Mouse (Mus musculus): Measurements from ENCODE around the gene Cd274.

The Cd274 gene

DNA sequence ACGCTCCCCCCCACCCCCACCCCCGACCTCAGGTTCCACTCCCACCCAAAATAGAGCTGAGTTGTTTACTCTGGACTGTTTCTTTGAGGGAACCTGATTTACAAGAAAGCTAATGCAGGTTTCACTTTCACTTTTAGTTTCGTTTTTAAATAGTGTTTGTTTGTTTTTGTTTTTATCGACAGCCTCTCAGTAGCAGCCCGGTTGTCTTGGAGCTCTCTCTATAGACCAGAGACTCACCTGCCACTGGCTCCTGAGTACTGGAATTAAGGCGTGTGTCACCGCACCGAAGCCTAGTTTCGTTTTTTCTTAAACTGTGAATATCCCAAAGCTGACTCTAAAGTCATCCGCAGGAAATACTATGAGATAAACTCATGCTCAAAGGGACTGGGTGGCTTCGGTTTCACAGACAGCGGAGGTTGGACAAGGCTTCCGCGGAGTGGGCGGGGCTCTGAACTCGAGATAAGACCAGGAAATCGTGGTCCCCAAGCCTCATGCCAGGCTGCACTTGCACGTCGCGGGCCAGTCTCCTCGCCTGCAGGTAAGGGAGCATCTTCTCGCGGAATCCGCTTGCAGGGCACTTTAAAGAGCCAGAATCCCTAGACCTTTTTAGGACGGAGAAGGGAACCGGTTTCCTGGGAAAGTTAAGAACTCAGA is at the start of gene Cd274, which contains the start of gene Plgrkt:
Gene Cd274 (plus strand): TSS at position 487 of the 654 bp plus-strand sequence.
Gene Plgrkt (minus strand): TSS at position 422 of the 654 bp plus-strand sequence.
- peak; percentile 35 for DNase-seq

DNA sequence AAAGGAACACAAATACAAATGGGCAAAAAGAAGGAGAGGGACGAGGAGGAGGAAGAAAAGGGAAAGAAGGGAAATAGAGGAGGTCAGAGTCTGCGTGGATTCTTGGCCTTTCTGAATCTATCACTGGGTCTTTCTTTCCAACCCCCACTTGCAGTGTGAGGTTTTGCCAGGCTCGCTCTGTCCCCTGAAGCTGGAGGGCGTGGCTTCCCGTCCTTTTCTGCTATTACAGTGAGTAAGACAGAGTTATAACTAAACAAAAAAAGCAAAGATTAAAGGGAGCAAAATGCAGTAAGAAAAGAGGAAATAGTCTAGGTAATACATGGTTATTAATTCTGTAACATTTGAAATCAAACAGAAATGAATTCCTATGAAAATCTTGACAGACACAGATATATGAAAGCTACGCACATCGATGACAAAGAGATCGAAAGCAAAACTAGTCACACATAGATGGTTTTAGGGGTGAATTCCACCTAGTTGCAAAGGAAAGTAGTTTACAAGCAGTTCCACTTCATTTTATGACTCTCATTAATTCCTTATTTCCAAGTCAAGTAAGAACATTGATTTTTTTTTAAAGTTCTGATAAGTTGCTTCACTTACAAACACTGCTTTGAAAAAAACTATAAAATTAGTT is 43.7 kb upstream of the Cd274 start:
- DNase-seq = no peak

DNA sequence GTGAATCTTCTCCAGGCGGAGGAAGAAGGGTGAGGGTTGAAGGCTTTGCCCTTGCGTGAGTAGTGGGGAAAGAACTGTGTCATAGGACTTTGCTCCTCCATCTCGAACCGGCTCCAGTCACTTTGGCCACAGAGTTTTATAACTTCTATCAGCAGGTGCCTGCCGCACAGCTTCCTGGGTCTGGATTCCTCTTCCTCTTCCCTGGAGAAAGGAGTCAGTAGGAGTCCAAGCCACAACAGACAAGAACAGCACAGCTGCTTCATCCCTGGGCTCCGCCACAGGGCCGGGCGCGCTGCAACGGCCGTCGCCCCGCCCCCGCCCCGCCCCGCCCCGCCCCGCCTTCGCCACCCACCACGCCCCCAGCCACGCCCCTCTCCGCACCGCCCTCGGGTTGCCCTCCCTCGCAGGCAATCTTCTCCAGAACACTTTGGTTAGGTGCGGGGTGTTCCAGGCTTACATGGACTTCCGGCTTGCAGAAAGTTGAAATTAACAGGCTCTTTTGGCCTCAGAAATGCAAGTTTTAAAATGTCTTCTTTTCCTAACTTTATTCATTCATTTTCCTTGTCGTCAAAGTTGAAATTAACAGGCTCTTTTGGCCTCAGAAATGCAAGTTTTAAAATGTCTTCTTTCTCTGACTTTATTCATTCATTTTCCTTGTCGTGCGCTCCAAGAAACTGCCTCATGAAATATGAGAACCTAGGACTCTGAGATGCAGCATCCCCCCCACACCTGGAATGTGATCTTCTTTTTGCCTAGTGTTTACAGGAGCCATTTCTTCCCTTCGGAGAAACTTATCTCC is 42.0 kb upstream of the Cd274 start, which contains the start of gene Insl6:
Gene Insl6 (minus strand): TSS at position 304 of the 799 bp plus-strand sequence.
- DNase-seq = peak; percentile 10

DNA sequence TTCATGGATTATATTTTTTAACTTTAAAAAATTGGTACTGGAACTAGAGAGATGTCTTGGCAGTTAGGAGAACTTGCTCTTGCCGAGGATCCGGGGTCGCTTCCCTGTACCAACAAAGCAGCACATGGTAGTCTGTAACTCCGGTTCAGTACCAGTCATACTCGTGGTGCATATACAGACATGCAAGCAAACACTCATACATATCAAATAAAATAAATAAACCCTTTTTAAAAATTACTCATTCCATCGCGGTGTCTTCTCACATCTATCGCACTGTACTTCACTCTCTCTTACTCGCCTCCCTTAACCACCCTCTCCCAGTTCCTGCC is 41.4 kb upstream of the Cd274 start:
- no peak for DNase-seq

DNA sequence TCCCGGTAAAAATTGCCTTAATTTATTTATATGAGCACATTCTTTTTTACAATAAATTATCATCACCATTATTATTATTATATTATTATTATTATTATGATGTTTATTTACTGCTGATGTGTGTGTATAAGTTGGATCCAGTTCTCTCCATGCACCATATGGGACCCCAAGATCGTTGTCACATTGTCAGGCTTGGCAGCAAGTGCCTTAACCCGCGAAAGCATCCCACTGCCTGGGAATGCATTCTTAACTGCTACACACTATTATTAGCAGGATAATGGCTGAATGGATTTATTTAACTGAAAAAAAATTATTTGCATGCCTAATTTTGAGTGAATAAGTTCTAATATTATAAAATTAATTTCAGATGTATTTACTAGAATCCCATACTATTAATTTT is 40.9 kb upstream of the Cd274 start:
- DNase-seq = no peak

DNA sequence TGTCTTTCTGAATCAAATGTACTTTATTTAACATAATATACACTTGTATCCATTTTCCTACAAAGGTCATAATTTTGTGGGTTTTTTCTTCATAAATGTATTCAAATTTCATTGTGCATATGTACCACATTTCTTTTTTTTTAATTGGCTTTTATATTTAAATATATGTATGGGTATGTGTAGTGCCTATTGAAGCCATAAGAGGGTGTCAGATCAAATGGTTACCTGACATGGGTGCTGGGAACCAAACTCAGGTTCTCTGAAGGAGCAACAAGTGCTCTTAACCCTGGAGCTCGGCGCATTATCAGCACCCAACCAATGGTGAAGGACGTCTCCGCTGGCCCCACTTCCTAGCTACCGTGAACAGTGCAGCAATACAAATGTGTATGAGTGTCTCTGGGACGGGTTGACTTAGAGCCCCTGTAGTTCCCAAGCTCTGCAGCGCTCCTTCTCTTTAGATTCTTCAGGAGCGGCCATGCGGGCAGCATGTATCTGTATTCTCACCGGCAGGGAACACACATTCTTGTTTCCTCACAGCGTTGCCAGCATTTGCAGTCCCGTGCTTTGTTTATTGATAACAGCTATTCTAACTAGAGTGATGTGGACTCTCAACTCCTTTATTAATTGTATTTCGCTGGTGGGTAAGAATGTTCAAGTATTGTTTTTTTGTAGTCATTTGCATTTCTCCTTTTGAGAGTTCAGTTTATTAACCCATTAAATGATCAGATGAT is 40.3 kb upstream of the Cd274 start:
- no peak for DNase-seq

DNA sequence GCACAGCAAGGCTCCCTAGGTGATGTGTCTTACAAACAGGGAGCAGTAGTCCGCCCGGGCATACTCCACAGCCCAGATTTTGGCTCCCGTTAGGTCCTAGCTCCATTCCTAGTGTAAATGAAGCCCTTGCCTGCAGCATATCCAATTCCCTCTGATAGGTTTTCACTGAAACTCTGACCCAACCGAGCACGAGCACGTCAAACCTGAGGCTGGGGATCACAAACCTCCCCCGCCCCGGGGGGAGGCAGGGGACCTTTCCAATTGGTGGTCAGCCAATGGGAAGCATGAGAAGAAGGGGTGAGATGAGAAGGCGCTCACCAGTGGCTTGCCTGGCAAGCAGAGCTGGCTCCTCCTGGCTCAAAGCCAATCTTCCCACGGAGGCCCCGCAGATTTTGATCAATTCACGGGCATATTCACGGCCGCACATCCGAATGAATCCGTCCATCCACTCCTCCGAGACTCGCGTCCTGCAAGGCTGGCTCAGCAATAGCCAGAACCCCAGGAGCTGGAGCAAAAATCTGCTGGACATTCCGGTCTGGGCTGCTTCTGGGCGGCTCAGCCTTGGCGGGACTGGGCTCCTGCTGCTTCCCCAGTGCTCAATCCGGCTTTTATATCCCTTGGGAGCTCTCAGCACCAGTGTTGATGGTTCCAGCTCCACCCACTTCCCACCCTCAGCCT is 33.0 kb upstream of the Cd274 start, which contains the start of gene Rln1:
Gene Rln1 (minus strand): TSS at position 603 of the 678 bp plus-strand sequence.
- peak; percentile 33 for DNase-seq

DNA sequence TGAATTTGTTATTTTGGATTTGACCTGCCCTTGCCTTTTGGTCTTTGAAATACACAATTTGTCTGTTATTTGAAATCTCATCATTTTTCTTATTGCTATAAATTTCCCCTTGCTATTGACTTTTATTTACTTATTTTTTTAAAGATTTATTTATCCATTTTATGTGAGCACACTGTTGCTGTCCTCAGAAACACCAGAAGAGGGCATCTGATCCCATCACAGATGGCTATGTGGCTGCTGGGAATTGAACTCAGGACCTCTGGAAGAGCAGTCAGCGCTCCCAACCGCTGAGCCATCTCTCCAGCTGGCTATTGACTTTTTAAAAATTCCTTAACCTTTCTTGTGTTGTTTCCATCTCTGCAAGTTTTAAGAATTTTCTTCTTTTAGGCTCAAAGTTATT is 30.6 kb upstream of the Cd274 start:
- DNase-seq = no peak

DNA sequence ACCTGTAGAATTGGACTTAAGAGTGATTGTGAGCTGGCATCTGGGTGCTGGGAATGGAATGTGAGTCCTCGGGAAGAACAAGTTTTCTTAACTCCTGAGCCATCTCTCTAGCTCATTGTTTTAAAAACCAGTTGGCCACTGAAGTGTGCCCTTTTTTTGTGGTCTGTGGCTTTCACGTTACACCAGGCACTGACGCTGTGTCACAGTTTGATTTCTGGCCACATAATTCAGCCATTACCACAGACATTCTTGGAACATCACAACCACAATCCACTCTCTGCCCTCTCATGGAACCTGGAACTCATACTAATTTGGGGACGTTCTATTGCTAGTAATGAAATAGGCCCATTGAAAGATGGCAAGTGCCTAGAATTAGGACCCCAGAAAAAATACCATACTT is 26.2 kb upstream of the Cd274 start:
- no peak for DNase-seq

DNA sequence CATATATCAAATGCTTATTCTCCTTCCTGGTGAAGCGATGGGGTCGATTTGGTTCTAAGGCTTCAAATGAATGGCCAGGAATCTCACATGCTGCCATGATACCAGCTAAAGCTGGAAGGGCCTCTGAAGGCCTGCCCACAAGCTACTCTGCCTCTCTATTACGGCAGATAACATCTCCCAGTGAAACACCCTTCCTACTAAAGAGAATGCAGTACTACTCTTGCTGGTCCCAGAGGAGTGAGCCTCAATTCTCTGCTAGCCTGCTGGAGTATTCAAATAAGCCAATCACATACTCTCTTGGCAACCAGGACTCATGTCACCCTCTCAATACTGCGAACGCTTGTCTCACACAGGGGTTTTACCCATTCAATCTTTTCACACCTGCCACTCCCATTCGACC is 25.0 kb upstream of the Cd274 start:
- DNase-seq = no peak

DNA sequence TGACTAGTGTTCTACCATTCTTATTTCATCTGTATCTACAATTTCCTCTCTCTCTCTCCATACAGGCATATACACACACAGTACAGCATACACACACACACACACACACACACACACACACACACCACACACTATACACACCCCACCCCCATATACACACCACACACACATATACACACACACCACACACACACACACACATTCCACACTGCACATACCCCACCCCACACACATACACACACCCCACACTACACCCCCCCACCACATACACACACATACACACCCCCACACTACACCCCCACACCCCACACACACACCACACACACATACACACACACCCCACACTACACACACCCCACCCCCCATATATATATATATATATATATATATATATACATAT is 22.4 kb upstream of the Cd274 start:
- DNase-seq = no peak

DNA sequence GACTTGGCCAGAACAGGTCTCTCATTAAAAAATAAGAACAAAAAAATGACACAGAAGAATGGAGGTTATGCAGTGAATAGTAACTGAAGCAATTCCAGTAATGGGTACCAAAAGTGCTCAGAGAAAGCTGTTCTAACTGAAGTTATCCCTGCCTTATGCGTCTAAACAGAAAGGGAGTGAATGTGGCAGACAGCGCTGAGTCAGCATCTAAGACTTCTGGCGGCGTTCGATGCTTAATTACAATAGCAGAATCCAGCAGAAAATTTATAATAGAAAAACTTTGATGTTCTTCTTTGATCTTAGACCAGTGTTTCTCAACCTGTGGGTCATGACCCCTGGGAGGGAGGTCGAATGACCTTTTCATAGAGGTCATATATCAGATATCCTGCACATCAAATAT is 21.6 kb upstream of the Cd274 start:
- no peak for DNase-seq

DNA sequence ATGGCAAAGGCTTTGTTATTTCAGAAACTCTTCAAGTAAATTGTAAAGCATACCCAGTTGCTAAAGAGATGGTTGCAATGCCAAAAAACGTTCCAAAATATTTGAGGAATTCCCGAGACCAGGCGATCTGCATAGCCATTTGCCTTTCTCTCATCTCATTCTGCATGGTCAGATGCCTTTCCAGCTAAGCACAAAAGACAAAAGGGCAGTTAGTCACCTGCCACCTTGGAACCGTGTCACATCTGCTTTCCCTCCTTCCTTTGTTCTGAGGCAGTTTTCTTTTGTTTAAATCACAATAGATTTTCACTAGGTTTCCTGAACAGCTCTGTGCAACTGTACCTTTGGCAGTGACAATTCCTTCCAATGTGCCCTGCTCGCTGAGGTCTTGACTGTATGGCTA is 16.3 kb upstream of the Cd274 start:
- DNase-seq = no peak

DNA sequence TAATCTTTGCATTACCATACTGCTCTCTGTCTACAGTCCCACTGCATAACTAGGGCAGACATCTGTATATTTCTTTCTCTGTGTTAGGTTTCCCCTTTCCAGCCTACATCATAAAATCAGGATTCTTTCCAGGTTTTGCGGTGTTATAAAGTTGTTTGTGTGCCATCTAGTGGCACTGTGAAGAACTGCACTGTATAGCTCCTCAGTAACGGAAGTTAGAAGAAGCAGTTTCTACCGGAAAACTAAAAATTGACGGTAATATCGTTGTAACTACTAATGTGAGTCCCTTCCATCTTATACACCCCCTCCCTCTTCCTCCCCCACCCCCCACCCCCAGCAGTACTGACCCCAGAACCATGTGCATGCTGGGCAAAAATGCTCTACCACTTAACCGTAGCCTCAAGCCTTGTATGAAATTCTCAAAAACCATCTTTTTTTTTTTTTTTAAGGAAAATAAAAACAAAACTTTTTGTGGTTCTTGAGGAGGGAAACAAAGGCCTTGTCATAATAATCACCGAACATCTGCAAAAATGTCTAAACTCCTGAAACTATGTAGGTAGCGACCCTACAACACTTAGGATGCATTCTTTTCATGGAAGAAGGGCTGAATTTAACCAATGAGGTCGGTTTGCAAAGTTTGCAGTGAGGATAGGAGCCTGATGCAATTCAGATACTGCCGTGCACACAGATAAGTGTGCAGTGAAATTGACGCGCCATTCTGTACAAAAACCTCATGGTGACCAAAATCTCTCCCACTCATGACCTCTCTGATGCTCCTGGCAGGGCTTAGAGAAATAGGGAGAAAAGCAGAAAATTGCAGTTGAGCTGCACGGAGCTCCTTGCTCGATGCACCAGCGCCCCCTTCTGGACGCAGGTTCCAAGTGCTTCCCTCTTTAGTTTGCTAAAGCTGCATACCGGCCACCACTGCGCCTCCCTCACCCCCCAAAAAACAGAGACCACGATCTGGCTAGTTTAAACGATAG is 12.1 kb upstream of the Cd274 start:
- DNase-seq = peak; percentile 81

DNA sequence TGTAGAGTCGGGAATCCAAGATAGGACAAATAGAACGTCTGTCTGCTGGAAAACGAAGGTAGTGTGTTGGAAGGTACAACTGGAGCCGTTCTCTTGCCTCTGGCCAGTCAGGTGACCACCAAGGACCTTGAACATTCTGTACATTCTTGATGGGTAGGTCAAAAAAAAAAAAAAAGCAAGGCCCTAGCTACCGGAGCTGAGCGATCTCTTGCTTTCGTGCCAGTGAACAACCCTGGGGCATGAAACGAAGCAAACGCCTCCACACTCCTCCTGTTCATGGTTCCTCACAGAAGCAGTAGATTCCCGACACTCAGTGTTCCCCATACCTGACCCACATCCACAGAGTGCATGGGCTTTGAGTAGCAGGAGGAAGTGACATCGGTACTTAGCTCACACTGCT is 11.0 kb upstream of the Cd274 start:
- no peak for DNase-seq

DNA sequence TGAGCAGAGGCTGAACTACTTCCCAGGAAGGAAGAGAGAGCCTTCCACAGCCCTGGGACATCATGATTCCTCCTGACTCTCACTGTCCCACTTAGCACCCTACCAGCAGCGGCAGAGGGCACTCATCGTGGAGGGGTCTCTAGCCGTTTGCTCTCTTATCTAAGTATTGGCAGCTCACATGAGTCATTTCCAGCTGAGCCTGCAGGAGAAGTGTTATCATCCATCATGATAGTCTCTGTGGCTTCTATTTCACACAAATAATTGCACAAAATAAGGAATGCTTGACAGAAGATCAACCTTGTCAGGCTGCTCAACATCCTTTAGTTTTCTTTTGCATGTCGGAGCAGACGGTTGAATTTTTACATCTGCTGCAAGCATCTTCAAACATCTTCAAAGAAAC is 7.0 kb upstream of the Cd274 start:
- DNase-seq = no peak

DNA sequence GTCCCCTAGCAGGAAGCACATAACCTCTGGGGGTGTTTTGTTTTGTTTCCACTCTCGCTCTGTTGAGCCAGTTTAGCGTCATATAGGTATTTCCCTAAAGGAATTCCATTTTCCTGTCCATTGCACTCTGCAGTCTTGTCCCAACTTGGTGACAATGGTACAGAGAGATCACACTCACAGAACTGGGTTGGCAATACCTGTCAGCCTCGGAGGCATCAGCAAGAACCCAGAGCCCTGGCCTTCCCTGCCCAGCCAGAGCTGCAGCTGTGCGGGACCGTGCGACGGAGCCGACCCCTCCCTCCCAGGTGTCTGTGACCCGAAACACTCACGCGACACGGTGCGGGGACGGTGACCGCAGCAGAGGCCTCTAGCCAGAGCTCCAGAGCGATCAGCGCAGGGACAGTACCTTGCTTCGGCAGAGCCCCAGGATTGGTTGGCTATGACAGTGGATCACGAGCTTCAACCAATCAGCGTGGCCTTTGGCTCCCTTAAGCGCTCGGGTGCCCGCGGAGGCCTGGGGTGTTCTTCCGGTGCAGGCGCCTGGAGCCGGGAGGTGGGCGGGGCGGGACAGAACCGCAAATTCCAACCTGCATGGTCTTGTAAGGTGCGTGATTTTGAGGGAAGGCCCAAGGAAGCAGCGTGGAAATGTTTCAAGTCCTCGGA is 5.7 kb upstream of the Cd274 start:
- peak; percentile 91 for DNase-seq

DNA sequence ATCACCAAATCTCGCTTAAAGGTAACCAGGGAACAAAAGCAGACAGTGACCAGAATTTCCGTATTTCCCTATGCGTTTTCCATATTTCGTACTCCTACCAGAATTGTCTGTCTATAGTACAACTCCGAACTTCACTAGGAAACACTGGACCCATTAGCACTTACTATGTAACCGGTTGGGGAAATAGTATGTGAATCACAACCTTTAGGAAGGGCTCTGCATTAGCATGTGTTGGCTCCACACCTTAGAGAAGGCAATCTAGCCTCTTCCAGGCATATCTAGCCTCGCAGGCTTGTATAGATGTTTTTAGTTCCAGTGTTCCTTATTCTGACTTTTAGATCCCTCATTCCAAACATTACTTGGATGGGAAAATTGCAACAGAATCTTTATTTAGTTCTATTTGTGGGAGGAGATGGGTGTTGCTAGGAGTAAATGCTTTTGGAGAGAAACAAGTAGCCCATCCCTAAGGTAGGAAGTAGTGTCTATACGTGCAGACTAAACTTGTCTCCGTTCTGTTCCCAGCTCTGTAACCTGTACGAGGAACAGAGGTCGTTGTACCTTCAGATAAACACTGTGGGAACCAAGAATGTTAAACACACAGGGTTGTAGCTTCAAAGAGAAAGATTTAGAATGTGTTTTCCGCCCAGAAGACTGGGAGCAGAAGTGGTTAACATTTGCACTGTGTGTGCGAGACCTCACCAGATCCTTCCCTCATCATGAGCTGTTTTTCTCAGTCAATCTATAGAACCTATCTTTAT is 4.9 kb upstream of the Cd274 start:
- no peak for DNase-seq

DNA sequence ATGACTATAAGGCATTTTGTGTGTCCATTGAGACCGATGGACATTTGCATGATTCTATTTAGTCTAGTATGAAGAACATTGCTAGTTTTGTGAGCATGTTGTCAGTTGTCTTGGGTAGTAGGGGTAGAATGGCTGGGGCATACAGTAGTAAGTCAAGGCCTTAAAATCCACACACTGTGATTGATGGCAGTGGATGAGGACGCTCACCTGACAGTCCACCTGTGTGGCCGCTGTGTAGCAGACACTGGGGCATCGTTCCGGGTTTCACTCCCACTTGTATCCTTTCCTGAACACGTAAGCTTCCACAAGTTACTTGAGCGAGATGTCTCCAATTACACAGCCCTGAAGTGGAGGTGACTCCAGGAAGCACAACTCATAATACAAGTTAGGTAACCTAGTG is 3.7 kb upstream of the Cd274 start:
- no peak for DNase-seq

DNA sequence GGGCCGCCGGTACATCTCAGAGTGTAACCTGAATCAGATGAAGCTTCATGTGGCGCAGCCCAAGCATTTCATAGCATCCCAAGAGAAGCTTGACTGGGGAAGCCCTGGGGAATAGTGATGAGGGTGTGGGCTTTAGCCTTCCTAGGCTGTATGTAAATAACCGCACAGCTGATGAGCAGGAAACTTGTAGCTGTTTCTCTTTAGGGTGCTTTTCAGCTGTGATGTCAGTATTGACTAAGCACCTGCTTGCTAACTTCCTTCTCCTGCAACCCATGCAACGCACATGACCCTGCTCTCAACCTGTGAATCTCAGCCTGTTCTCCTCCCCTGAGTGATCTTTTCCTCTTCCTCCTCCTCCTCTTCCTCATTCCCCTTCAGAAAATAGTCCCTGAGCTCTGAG is 3.2 kb upstream of the Cd274 start:
- DNase-seq = no peak
